15 mouse cellular contexts compared by ENCODE assay signal in the genomic region with DNA sequence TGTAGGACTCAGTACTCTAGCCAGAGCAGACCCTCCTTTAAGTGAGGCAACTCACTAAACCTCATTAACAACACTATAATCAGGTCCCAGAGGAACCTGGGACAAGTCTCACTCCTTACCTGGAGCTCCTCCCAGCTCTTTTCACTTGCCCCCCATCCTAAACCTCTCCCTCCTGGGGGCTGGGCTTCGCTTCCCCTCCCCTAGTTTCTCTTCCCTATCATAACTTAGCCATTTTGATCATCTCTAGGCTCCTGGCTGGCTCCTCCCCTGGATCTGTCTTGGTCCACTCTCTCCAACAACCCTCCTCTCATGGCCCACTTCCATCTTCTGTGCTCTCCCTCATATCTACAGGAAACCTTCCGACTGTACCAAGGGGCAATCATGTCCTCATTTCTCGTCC.
"Had no signal": no experiment of that assay in that cellular context is flagged by ENCODE, and none has a peak within 500 bp of the region (broad histone marks: within the 10 kb centered on the region; RNA-seq: fewer than 3 reads in every experiment).

No protein-coding gene starts in this region.

- H3K27me3 ChIP-seq: intestine, embryonic 15.5 days; limb, embryonic 12.5 days; megakaryocyte, embryonic 14.5 days; midbrain, embryonic 12.5 days; neural tube, embryonic 13.5 days had no signal

- H3K4me1 ChIP-seq: intestine, embryonic 15.5 days; limb, embryonic 12.5 days; midbrain, embryonic 12.5 days; neural tube, embryonic 13.5 days had no signal

- H3K9ac ChIP-seq: intestine, embryonic 15.5 days; limb, embryonic 12.5 days; midbrain, embryonic 12.5 days; neural tube, embryonic 13.5 days had no signal

- H3K4me3 ChIP-seq: intestine, embryonic 15.5 days; left cerebral cortex, adult 2 months; limb, embryonic 12.5 days; megakaryocyte, embryonic 14.5 days; midbrain, embryonic 12.5 days; neural tube, embryonic 13.5 days had no signal

- ATAC-seq: intestine, embryonic 15.5 days; lung, postnatal 0 days; midbrain, embryonic 16.5 days had no signal

- H3K9me3 ChIP-seq: intestine, embryonic 15.5 days; limb, embryonic 12.5 days; megakaryocyte, embryonic 14.5 days; midbrain, embryonic 12.5 days; neural tube, embryonic 13.5 days had no signal

- DNase-seq: kidney, adult 18-20 months; kidney, postnatal 10 days; lung, adult 2 months; lung, postnatal 36 days; right cerebral cortex, adult 18-20 months; right cerebral cortex, postnatal 25 days; thymus, postnatal 4 days had no signal

- H3K27ac ChIP-seq: intestine, embryonic 15.5 days; left cerebral cortex, adult 2 months; limb, embryonic 12.5 days; midbrain, embryonic 12.5 days; neural tube, embryonic 13.5 days had no signal

- H3K4me2 ChIP-seq: intestine, embryonic 15.5 days; limb, embryonic 12.5 days; midbrain, embryonic 12.5 days; neural tube, embryonic 13.5 days had no signal
